Mouse (Mus musculus) olfactory bulb, adult 2 months (tissue): Measurements from ENCODE around the gene Mycbp2. TPM values are rescaled to one million over a fixed set of nuclear protein-coding genes. Genes with fewer than 3 reads are reported as not detected.
A peak's percentile ranks its signal among the peaks of the same experiment; 100 is the strongest.

ENCODE experiments used
- H3K27ac ChIP-seq: fragments of 200-500 bp; 2 replicates; pipeline ENCODE4 v1.5.1; 2012; ENCODE audit warnings: low read depth, low read length; ENCODE audit not compliant: insufficient read depth
- H3K4me1 ChIP-seq: fragments of 200-500 bp; 2 replicates; pipeline ENCODE4 v1.6.1; 2012; ENCODE audit warnings: low read length; ENCODE audit not compliant: control insufficient read depth, insufficient read depth
- H3K4me3 ChIP-seq: fragments of 200-500 bp; 2 replicates; pipeline ENCODE4 v1.5.1; 2012; ENCODE audit warnings: mild to moderate bottlenecking, low read depth, low read length, moderate library complexity; ENCODE audit not compliant: insufficient read depth
- CTCF ChIP-seq: fragments of 200-500 bp; IDR thresholded peaks from 2 replicates; pipeline ENCODE4 v1.5.1; 2012; ENCODE audit warnings: low read depth, mild to moderate bottlenecking, low read length, moderate library complexity; ENCODE audit not compliant: insufficient read depth
- POLR2A ChIP-seq: fragments of 200-500 bp; IDR thresholded peaks from 2 replicates; pipeline ENCODE4 v1.6.1; 2012; ENCODE audit warnings: mild to moderate bottlenecking, low read depth, low read length, moderate library complexity; ENCODE audit not compliant: insufficient read depth
- WGBS: fragments of 180-500 bp; shearing (Covaris S2); methylation state at CpG from one replicate; pipeline ENCODE4 v1.1.7; 2018; 5-methylcytosine and 5-hydroxymethylcytosine counted together
- polyA plus RNA-seq: library from polyadenylated mRNA; stranded (reverse); fragments of >200 nt; gene quantifications from 2 replicates; pipeline ENCODE4 v1.2.4, GENCODE M21; 2012; ENCODE audit warnings: low replicate concordance; ENCODE audit not compliant: missing spikeins, insufficient read depth, insufficient read length

Gene Mycbp2
- polyA plus RNA-seq, 1 experiment, result 197 TPM

DNA sequence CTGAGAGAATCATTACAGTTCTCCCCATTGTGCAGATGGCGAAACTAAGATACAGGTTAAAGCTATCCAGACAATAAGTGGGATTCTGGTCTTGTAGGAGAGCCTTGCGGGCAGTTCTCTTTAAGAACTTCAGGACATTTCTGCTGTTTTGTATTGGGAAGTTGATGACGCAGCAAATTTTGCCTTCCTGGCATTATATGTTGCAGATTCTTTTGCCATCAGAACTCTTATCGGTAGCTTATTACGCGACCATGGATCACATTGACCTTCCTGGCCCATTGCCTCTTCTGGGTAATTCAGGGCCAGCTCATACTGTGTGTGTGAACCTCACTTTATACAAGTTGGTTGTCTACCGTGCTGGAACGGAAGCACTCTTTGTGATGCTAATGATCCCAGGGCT lies 272.8 kb downstream of the Mycbp2 start:
- Histone ChIP-seq H3K27ac (no peak overlapping the region), H3K4me3 (no peak overlapping the region), H3K4me1 (peaks cover 2% of the 10 kb centered on the region; the same call in 1 of the 2 replicates)
- WGBS, result 75% methylated on average over 8 of the region's 8 CpGs
- TF ChIP-seq POLR2A (no peak), CTCF (no peak)

DNA sequence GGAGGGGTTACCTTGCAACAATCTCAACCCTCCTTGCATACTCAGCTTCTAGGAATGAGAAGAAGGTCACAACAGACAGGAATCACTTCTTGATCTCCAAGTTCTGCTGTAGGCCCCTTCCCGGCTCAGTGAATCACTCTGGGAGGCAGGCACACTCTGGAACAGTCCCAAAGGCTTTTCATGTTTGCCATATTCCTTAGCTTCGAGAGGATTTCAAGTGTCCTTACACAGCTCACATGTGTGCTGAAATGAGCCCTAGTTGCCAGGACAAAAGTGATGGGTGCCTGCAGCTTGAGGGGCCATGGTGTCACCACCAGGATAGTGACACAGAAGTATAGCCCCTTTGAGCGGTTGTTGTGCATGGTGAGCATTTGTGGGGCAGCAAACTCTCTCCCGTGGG lies 273.9 kb downstream of the Mycbp2 start:
- Histone ChIP-seq H3K27ac (no peak overlapping the region), H3K4me3 (no peak overlapping the region), H3K4me1 (peaks cover 2% of the 10 kb centered on the region; the same call in 1 of the 2 replicates)
- no peak for TF ChIP-seq POLR2A
- WGBS, result 87% methylated on average over 4 of the region's 4 CpGs

DNA sequence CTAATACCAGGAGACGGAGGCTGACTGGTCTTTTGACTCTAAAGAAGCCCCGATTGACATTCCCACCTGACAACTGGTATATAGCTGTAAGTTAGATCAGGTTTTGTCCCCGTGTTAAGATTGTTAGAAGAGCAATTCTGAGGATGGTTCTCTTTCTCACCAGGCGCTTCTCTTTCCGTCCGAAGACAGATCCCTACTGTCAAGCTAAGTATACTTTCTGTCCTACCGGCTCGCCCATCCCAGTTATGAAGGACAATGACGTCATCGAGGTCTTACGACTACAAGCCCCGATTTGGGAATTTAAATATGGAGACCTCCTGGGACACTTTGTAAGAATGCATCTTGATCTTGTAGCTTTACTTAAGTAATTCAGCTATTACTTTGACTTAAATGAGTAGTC lies 275.1 kb downstream of the Mycbp2 start:
- H3K27ac ChIP-seq, result no peak overlapping the region
- WGBS, result 92% methylated on average over 12 of the region's 12 CpGs
- TF ChIP-seq CTCF, result no peak
- TF ChIP-seq POLR2A, result no peak
- peaks cover 2% of the 10 kb centered on the region; the same call in 1 of the 2 replicates for H3K4me1 ChIP-seq
- H3K4me3 ChIP-seq, result no peak overlapping the region

- TF ChIP-seq CTCF (no peak), POLR2A (no peak)
- peaks cover 2% of the 10 kb centered on the region; the same call in 1 of the 2 replicates for H3K4me1 ChIP-seq
- WGBS, result 2% methylated on average over 10 of the region's 10 CpGs
Observed at GRCm38 (mm10) chr14:103070790-103071189, 275.8 kb downstream of the Mycbp2 start.

DNA sequence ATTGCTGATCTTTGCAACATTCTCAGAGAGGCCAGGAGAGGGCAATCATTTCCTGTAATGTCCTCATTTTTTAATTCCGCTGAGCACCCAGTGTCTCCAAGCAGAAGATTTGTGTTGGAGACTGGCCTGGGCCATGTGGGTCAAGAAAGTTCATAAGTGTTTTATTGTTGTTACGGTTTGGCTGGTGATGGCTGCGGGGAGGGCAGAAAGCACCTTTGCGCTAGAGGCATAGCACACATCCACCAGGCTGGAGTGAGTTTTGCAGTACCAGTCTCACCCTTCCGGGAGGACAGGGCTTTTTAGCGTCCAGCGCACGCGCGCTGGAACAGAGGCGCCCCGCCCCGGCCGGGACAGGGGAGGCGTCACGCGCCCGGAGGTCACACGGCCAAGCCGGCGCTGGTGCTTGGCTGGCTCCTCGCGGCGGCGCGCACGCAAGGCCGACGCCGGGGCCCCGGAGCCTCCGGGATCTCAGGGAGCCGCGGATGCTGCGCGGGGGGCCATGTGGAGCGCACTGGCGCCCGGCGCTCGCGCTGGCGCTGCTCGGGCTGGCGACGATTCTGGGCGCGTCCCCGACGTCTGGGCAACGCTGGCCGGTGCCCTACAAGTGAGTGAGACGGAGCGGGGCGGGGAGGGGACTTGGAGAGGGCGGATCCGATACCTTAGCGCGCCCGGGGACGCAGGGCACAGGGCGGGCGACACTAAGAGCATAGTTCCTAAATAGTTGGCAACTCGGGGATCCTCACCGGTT lies 276.6 kb downstream of the Mycbp2 start, which contains the start of gene Cln5:
Gene Cln5 (plus strand): TSS at position 353 of the 748 bp plus-strand sequence.
- H3K4me1 ChIP-seq, result peaks cover 4% of the 10 kb centered on the region
- peak within 1 kb of the TSS; percentile 84 for H3K4me3 ChIP-seq
- under 1% methylated on average over 64 of the region's 65 CpGs for WGBS
- peak within 1 kb of the TSS; percentile 57 for H3K27ac ChIP-seq
- TF ChIP-seq CTCF (no peak), POLR2A (peak; percentile 77)

More at GRCm38 (mm10) chr14:103070790-103071189, 275.8 kb downstream of the Mycbp2 start:
- no peak overlapping the region for H3K27ac ChIP-seq
- peak overlapping the region; percentile 84 for H3K4me3 ChIP-seq

GRCm38 (mm10) chr14:103069465-103069863 lies 277.1 kb downstream of the Mycbp2 start:
- 6% methylated on average over 12 of the region's 12 CpGs for WGBS
- peak overlapping the region; percentile 84 for H3K4me3 ChIP-seq
- TF ChIP-seq POLR2A (no peak), CTCF (no peak)

DNA sequence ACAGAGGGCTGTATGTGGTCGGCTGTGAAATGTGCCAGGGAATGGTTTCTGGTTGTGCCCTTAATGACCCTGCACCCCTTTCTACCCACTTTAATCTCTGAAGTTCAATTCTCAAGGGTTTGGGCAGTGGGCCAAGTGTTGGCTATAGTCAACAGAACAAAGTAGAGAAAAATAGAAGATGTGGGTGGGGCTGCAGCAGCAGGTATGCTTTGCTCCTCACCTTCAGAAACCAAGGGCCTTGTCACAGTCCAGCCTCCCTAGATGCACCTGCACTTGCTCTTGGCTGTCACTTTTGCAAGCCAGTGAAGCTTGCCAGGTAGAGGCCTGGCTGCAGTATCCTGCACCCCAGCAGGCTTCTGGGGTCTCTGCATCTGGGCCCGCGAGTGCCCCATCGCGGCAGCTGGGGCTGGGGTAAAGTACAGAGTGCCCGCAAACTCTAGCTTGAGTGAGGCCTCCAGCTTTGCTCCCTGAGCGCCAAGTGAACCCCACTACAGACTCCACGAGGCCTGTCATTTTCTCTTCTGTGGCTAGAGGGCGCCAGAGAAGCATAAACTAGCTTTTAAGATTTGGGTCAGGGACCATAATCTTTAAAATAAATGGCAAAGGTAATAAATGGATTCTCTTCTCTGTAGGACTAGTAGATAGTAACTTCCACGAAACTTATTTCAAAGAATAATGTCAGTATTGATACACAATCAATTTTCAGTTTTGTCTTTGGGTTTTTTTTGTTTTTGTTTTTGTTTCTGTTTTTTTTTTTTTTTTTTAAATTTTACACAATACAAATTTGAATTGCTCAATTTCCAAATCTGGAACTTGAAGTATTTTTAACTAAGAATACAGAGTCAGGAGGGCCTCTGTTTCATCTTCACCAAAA lies 281.1 kb downstream of the Mycbp2 start:
- no peak overlapping the region for H3K27ac ChIP-seq
- TF ChIP-seq POLR2A (no peak), CTCF (peak; percentile 42; the same call in 1 of the 2 replicates)
- no peak overlapping the region for H3K4me3 ChIP-seq
- WGBS, result 10% methylated on average over 10 of the region's 10 CpGs
- peaks cover 2% of the 10 kb centered on the region; the same call in 1 of the 2 replicates for H3K4me1 ChIP-seq

More at GRCm38 (mm10) chr14:103069465-103069863, 277.1 kb downstream of the Mycbp2 start:
- peak overlapping the region; percentile 57 for H3K27ac ChIP-seq
- H3K4me1 ChIP-seq, result peaks cover 4% of the 10 kb centered on the region

Other genes with a start within 250 kb of the Mycbp2 start
- not detected in 2 replicates for gene Fbxl3, start 247.2 kb downstream of the Mycbp2 start, polyA plus RNA-seq
- gene Scel, start 166.5 kb upstream of the Mycbp2 start, polyA plus RNA-seq, result not detected in 2 replicates